Mouse (Mus musculus) CH12.LX (cell line): Measurements from ENCODE around the gene Ifrd2. TPM values are rescaled to one million over a fixed set of nuclear protein-coding genes. Genes with fewer than 3 reads are reported as not detected.
A peak's percentile ranks its signal among the peaks of the same experiment; 100 is the strongest.

ENCODE experiments used
- DNase-seq: peaks from one replicate; pipeline ENCODE4 v3.0.0-alpha.2; 2013; ENCODE audit errors: extremely low read depth
- H3K27ac ChIP-seq: 2 replicates; pipeline ENCODE4 v1.5.1; 2012; ENCODE audit warnings: low read depth, mild to moderate bottlenecking, control low read depth, moderate library complexity; ENCODE audit not compliant: insufficient read depth
- H3K27me3 ChIP-seq: replicated peaks from 2 replicates; pipeline ENCODE3; 2012; ENCODE audit warnings: inconsistent platforms
- H3K36me3 ChIP-seq, 2 experiments: replicated peaks in 1 of 2; 2 replicates each; pipeline versions ENCODE3 to v1.6.1; 2012; ENCODE audit warnings: inconsistent platforms in 1 of 2, low read length in 1 of 2, mild to moderate bottlenecking in 1 of 2, mixed read lengths in 1 of 2, moderate library complexity in 1 of 2; ENCODE audit not compliant: control insufficient read depth in 1 of 2, insufficient read depth in 1 of 2
- H3K4me1 ChIP-seq, 2 experiments: 2 replicates each; pipeline ENCODE4 v1.6.1; 2012; ENCODE audit warnings: inconsistent platforms in 1 of 2, moderate library complexity in 1 of 2; ENCODE audit not compliant: insufficient read depth in 2 of 2, control insufficient read depth in 1 of 2
- H3K4me2 ChIP-seq: 2 replicates; pipeline ENCODE4 v1.6.1; 2012; ENCODE audit warnings: low read depth, mild to moderate bottlenecking, control low read depth; ENCODE audit not compliant: poor library complexity, insufficient read depth, severe bottlenecking
- H3K4me3 ChIP-seq, 3 experiments: fragments of 150-350 bp in 1 of 3; sonication (generic) in 1 of 3; replicated peaks in 1 of 3; 2 replicates each; pipeline versions ENCODE3 to v1.5.1; 2011 to 2012; ENCODE audit warnings: low read depth in 2 of 3, low read length in 2 of 3, mild to moderate bottlenecking in 2 of 3, moderate library complexity in 2 of 3, control low read depth in 1 of 3, improper control_type of control experiment in 1 of 3, inconsistent platforms in 1 of 3, mixed read lengths in 1 of 3; ENCODE audit not compliant: poor library complexity in 1 of 3
- H3K79me2 ChIP-seq: replicated peaks from 2 replicates; pipeline ENCODE4 v1.6.1; 2012; ENCODE audit warnings: mild to moderate bottlenecking, moderate library complexity; ENCODE audit not compliant: control insufficient read depth, poor library complexity, insufficient read depth, severe bottlenecking; ENCODE audit errors: extremely low read depth
- H3K9ac ChIP-seq: 2 replicates; pipeline ENCODE4 v1.6.1; 2012; ENCODE audit warnings: low read depth, mild to moderate bottlenecking, control low read depth, moderate library complexity; ENCODE audit not compliant: insufficient read depth
- H3K9me3 ChIP-seq: replicated peaks from 2 replicates; pipeline ENCODE3; 2012; ENCODE audit warnings: low read length, inconsistent platforms, mixed read lengths
- CHD1 ChIP-seq: IDR thresholded peaks from 2 replicates; pipeline ENCODE4 v1.6.1; 2012; ENCODE audit warnings: low read depth, low read length, improper control_type of control experiment, inconsistent platforms
- CHD2 ChIP-seq: IDR thresholded peaks from 2 replicates; pipeline ENCODE4 v1.6.1; 2011; ENCODE audit warnings: low read length, improper control_type of control experiment
- CTCF ChIP-seq, 2 experiments: IDR thresholded peaks in 1 of 2; conservative IDR thresholded peaks in 1 of 2; 2 replicates each; pipeline ENCODE4 v1.5.1; 2011 to 2012; ENCODE audit warnings: low read depth in 2 of 2, low read length in 2 of 2, improper control_type of control experiment in 1 of 2, inconsistent platforms in 1 of 2, mild to moderate bottlenecking in 1 of 2, moderate library complexity in 1 of 2
- E2F4 ChIP-seq: IDR thresholded peaks from 2 replicates; pipeline ENCODE4 v1.6.1; 2011; ENCODE audit warnings: low read depth, low read length, improper control_type of control experiment; ENCODE audit not compliant: insufficient replicate concordance
- ELF1 ChIP-seq: IDR thresholded peaks from 2 replicates; pipeline ENCODE4 v1.6.1; 2014; ENCODE audit warnings: low read depth, mild to moderate bottlenecking, inconsistent platforms, low read length, improper control_type of control experiment
- HCFC1 ChIP-seq: IDR thresholded peaks from 2 replicates; pipeline ENCODE4 v1.6.1; 2012; ENCODE audit warnings: low read depth, mild to moderate bottlenecking, inconsistent platforms, low read length, improper control_type of control experiment
- KAT2A ChIP-seq: IDR thresholded peaks from 2 replicates; pipeline ENCODE4 v1.6.1; 2012; ENCODE audit warnings: low read length, improper control_type of control experiment, inconsistent platforms; ENCODE audit not compliant: insufficient replicate concordance
- MXI1 ChIP-seq: IDR thresholded peaks from 2 replicates; pipeline ENCODE4 v1.6.1; 2011; ENCODE audit warnings: mild to moderate bottlenecking, low read depth, low read length, improper control_type of control experiment
- NELFE ChIP-seq: IDR thresholded peaks from 2 replicates; pipeline ENCODE4 v1.6.1; 2011; ENCODE audit warnings: low read depth, low read length, improper control_type of control experiment
- POLR2A ChIP-seq: IDR thresholded peaks from 2 replicates; pipeline ENCODE4 v1.6.1; 2011; ENCODE audit warnings: low read depth, mild to moderate bottlenecking, improper control_type of control experiment, low read length
- RCOR1 ChIP-seq: conservative IDR thresholded peaks from 2 replicates; pipeline ENCODE4 v1.6.1; 2012; ENCODE audit warnings: low read depth, mild to moderate bottlenecking, inconsistent platforms, low read length, improper control_type of control experiment
- SIN3A ChIP-seq: IDR thresholded peaks from 2 replicates; pipeline ENCODE4 v1.6.1; 2012; ENCODE audit warnings: low read length, improper control_type of control experiment, inconsistent platforms
- TBP ChIP-seq: conservative IDR thresholded peaks from 2 replicates; pipeline ENCODE4 v1.6.1; 2011; ENCODE audit warnings: low read depth, low read length, improper control_type of control experiment
- TCF12 ChIP-seq: IDR thresholded peaks from 2 replicates; pipeline ENCODE4 v1.6.1; 2014; ENCODE audit warnings: low read depth, mild to moderate bottlenecking, inconsistent platforms, low read length, improper control_type of control experiment
- UBTF ChIP-seq: IDR thresholded peaks from 2 replicates; pipeline ENCODE4 v1.6.1; 2012; ENCODE audit warnings: low read depth, mild to moderate bottlenecking, inconsistent platforms, low read length, improper control_type of control experiment, moderate library complexity
- USF1 ChIP-seq: IDR thresholded peaks from 2 replicates; pipeline ENCODE4 v1.6.1; 2014; ENCODE audit warnings: low read depth, mild to moderate bottlenecking, inconsistent platforms, low read length, improper control_type of control experiment
- USF2 ChIP-seq: conservative IDR thresholded peaks from 2 replicates; pipeline ENCODE4 v1.6.1; 2011; ENCODE audit warnings: low read depth, low read length, improper control_type of control experiment
- ZMIZ1 ChIP-seq: IDR thresholded peaks from 2 replicates; pipeline ENCODE4 v1.6.1; 2012; ENCODE audit warnings: low read depth, mild to moderate bottlenecking, inconsistent platforms, low read length, improper control_type of control experiment
- dilution Hi-C: fragments of 300-500 bp; cut with MboI; formaldehyde crosslinking; loops from 2 replicates; pipeline ENCODE4 v1.14.3; 2020; ENCODE audit warnings: low sequenced_read_pairs; ENCODE audit not compliant: extremely low pct_unique_long_range_greater_than_20kb, extremely low pct_ligation_motif_present
- in situ Hi-C: fragments of 300-500 bp; cut with MboI; formaldehyde crosslinking; loops from 3 replicates; pipeline ENCODE4 v1.14.3; 2019; ENCODE audit warnings: low sequenced_read_pairs, low pct_ligation_motif_present, low pct_unique_long_range_greater_than_20kb, mixed read lengths
- polyA plus RNA-seq: library from polyadenylated mRNA; unstranded; fragments of >175 nt; gene quantifications from 2 replicates; pipeline ENCODE4 v1.2.1, GENCODE M21; 2012; ENCODE audit warnings: low read depth; ENCODE audit not compliant: insufficient read length
- total RNA-seq, 2 experiments: library from RNA; depleted of rRNA; stranded (reverse); fragments of 300-350 nt in 1 of 2; fragments of >200 nt in 1 of 2; gene quantifications; 2 replicates each; pipeline ENCODE4 v1.2.3; 2012 to 2014

Gene Ifrd2
- total and polyA plus RNA-seq, 3 experiments = 62.8 to 143 (median 91.3) TPM

- DNase-seq = no peak
- in situ Hi-C loops = no loop called here
- dilution Hi-C loops = no loop called here
Measured at GRCm38 (mm10) chr9:107633661-107634405, 46.4 kb downstream of the Ifrd2 start.

GRCm38 (mm10) chr9:107634406-107635278 is 47.2 kb downstream of the Ifrd2 start:
- H3K9ac ChIP-seq = peak overlapping the region; percentile 93
- no peaks in the 10 kb centered on the region for H3K27me3 ChIP-seq
- H3K79me2 ChIP-seq = peaks cover 50% of the 10 kb centered on the region
- peaks cover 10 to 44% of the 10 kb centered on the region in 2 experiments for H3K4me1 ChIP-seq
- dilution Hi-C loops (no loop called here), in situ Hi-C loops (no loop called here)
- peak overlapping the region; percentile 63 for H3K4me2 ChIP-seq
- H3K4me3 ChIP-seq = peak overlapping the region; percentile 88 to 97 (median 94)
- no peaks in the 10 kb centered on the region for H3K9me3 ChIP-seq
- H3K36me3 ChIP-seq = peaks cover 6 to 24% of the 10 kb centered on the region in 2 experiments
- H3K27ac ChIP-seq = peak overlapping the region; percentile 70
- TF ChIP-seq UBTF (peak; percentile 19; the same call in 1 of the 2 replicates), SIN3A (peak; percentile 24), E2F4 (no peak)
- TF ChIP-seq, all 38 proteins: peak for 2
- DNase-seq = peak; percentile 55

More at GRCm38 (mm10) chr9:107633661-107634405, 46.4 kb downstream of the Ifrd2 start:
- TF ChIP-seq CHD1 = peak; percentile 32; the same call in 1 of the 2 replicates
- no peak for TF ChIP-seq RCOR1
- TF ChIP-seq KAT2A = no peak
- peaks cover 6 to 25% of the 10 kb centered on the region in 2 experiments for H3K36me3 ChIP-seq
- H3K4me3 ChIP-seq = peak overlapping the region; percentile 88 to 97 (median 94)
- peak overlapping the region; percentile 93 for H3K9ac ChIP-seq
- H3K27me3 ChIP-seq = no peaks in the 10 kb centered on the region
- H3K4me1 ChIP-seq = peaks cover 12 to 44% of the 10 kb centered on the region in 2 experiments
- peak overlapping the region; percentile 63 for H3K4me2 ChIP-seq
- H3K79me2 ChIP-seq = peaks cover 55% of the 10 kb centered on the region
- H3K27ac ChIP-seq = peak overlapping the region; percentile 70; the same call in 1 of the 2 replicates
- H3K9me3 ChIP-seq = no peaks in the 10 kb centered on the region

- Histone ChIP-seq H3K4me1 (peaks cover 16 to 43% of the 10 kb centered on the region in 2 experiments), H3K79me2 (peaks cover 43% of the 10 kb centered on the region), H3K4me3 (peak within 1 kb of the TSS; percentile 88 to 97 (median 94)), H3K9me3 (no peaks in the 10 kb centered on the region), H3K36me3 (peaks cover 6 to 23% of the 10 kb centered on the region in 2 experiments), H3K27ac (peak within 1 kb of the TSS; percentile 70), H3K27me3 (no peaks in the 10 kb centered on the region)
- dilution Hi-C loops = no loop called here
- peak; percentile 27; the same call in 1 of the 2 replicates for TF ChIP-seq MXI1
- peak in 1 of 2 experiments; percentile 36; a peak in 2 of 4 replicates for TF ChIP-seq CTCF (conservative IDR thresholded peaks at IDR 0.05 in 1 of 2, IDR thresholded peaks at IDR 0.05 in 1 of 2; ENCODE audit: low read depth in 2 of 2, low read length in 2 of 2)
- peak; percentile 79 for TF ChIP-seq NELFE
- TF ChIP-seq ELF1 = 0 out of 2 replicates have a peak, but pooled peaks have one; percentile 24
- TF ChIP-seq TBP = no peak; the same call in 1 of the 2 replicates
- TF ChIP-seq SIN3A = peak; percentile 35; the same call in 1 of the 2 replicates
- peak; percentile 77 for TF ChIP-seq USF2
- peak; percentile 48 for TF ChIP-seq HCFC1
- peak; percentile 97 for TF ChIP-seq TCF12
- TF ChIP-seq POLR2A = peak; percentile 87
- peak; percentile 75 for TF ChIP-seq USF1
- TF ChIP-seq ZMIZ1 = peak; percentile 91
- TF ChIP-seq UBTF = no peak
- TF ChIP-seq CHD2 = no peak
- TF ChIP-seq, all 38 proteins: peak for 11
- H3K4me2 ChIP-seq = peak within 1 kb of the TSS; percentile 75
- peak; percentile 98 for DNase-seq
- in situ Hi-C loops = no loop called here
- H3K9ac ChIP-seq = peak within 1 kb of the TSS; percentile 93
Measured at GRCm38 (mm10) chr9:107635279-107636028, 48.0 kb downstream of the Ifrd2 start, which contains the start of gene Gnai2. Gnai2 (minus strand) TSS chr9:107635367.
